Mouse (Mus musculus) adrenal gland, postnatal 36 days (tissue): Measurements from ENCODE around the gene Vmn1r38. TPM values are rescaled to one million over a fixed set of nuclear protein-coding genes. Genes with fewer than 3 reads are reported as not detected.
"Not testable (repeated sequence)": the region's sequence is repeated elsewhere in the genome, so short reads cannot be mapped to it uniquely, and the experiment has no call there.

Experiments used
- DNase-seq, 2 experiments: peaks; one replicate each; pipeline ENCODE4 v3.0.0; 2021; ENCODE audit warnings: mixed read lengths in 1 of 2
- long read RNA-seq, 2 experiments: library from polyadenylated mRNA; stranded (forward); transcript quantifications; one replicate each; pipeline ENCODE4 v2.0.0; 2021; ENCODE audit warnings: borderline sequencing depth in 2 of 2
- total RNA-seq, 2 experiments: library from RNA; stranded (reverse); gene quantifications; 2 replicates each; pipeline ENCODE4 v1.2.3; 2021

Gene Vmn1r38
- not detected for total RNA-seq
- long read RNA-seq, experiment 1, result 0 reads
- long read RNA-seq, experiment 2, result 0 reads

DNA sequence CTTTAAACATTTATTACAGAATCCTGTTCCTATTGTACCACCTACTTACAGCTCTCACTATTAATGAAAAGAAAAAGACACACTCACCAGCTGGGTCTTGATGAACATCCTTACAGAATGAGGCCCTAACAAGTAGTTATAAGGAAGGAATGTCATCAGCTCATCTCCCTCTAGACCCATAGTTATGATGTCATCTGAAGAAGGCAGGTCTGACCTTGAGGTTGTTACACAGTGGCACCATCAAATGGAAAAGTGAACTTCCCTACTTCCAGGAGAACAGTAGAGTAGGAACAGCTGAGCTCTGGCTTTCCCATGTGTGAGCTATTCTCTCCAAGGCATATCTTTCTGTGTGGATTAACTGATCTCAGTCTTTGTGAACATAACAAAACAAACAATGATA is at the start of gene Vmn1r38:
TSS of gene Vmn1r38 (minus strand) at position 101 of the 400 bp plus-strand sequence.
- not testable (repeated sequence) for DNase-seq

GRCm38 (mm10) chr6:66810509-66810908 is 28.1 kb upstream of the Vmn1r38 start, which contains the start of gene Vmn1r39:
Gene Vmn1r39 (minus strand): TSS chr6:66810609.
- DNase-seq, result no peak

DNA sequence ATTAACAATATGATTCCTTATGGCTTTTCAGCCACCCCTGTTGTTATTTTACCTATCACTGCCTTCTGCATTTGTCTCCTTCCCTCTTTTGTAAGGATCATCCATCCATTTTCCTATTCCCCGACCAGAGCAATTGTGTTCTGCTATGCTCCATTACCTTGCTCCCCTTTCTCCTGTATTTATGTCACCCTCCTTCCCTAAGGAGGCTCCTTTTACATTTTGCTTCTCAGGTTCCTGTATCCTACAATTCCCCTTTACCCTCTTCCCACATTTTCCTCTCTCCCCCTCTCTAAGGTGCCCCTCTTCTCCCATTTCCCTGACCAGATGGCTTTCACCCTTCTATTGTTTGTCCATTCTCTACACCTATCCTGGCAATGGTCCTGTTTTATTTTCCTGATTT is 23.9 kb upstream of the Vmn1r38 start:
- DNase-seq, result no peak

DNA sequence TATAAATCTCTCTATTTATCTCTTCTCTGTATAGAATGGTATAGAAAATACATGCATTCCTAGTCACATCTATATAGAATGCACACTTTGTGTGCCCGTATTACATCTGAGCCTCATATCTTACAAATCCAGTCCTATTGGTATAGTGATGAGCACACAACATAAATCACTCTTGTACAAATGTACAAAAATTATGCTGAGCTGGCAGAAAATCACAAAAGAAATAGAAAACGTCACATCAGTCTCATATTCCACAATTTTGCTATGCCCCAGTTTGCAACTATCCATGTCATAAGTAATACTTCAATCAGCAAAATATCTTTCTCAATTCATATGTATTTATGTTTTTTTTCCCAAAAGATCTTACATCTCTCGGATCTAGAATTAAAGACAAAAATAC is 23.3 kb upstream of the Vmn1r38 start:
- no peak for DNase-seq

- DNase-seq, result not testable (repeated sequence)
Observed at GRCm38 (mm10) chr6:66729082-66729481, 53.3 kb downstream of the Vmn1r38 start, which contains the start of gene Vmn1r37. Gene Vmn1r37 (plus strand): TSS chr6:66729382.

Other genes with a start within 250 kb of the Vmn1r38 start
- 1 to 10 TPM; 7.6 to 7.7 TPM for gene Mad2l1, start 247.2 kb downstream of the Vmn1r38 start, total RNA-seq
- gene Vmn1r32, start 222.5 kb downstream of the Vmn1r38 start, total RNA-seq, result not detected
- gene Vmn1r33, start 164.3 kb downstream of the Vmn1r38 start, total RNA-seq, result not detected
- gene Vmn1r34, start 138.7 kb downstream of the Vmn1r38 start, total RNA-seq, result not detected
- gene Vmn1r35, start 96.7 kb downstream of the Vmn1r38 start, total RNA-seq, result not detected
- gene Vmn1r36, start 63.5 kb downstream of the Vmn1r38 start, total RNA-seq, result not detected
- not detected for gene Vmn1r37, start 53.2 kb downstream of the Vmn1r38 start, total RNA-seq
- gene Vmn1r39, start 28.0 kb upstream of the Vmn1r38 start, total RNA-seq, result not detected
- 10 to 100 TPM; 69.8 to 94.6 TPM for gene Gng12, start 113.8 kb upstream of the Vmn1r38 start, total RNA-seq